Mouse (Mus musculus) thymus, adult 2 months (tissue): ENCODE results near the gene Sipa1l1.

Experiments
- CTCF ChIP-seq: fragments of 200-500 bp; IDR thresholded peaks from 2 replicates; pipeline ENCODE4 v1.5.1; 2012; ENCODE audit warnings: mild to moderate bottlenecking, control low read depth, low read length, moderate library complexity, borderline replicate concordance; ENCODE audit not compliant: control insufficient read depth, poor library complexity, insufficient read depth; ENCODE audit errors: extremely low read depth
- POLR2A ChIP-seq: fragments of 200-500 bp; IDR thresholded peaks from 2 replicates; pipeline ENCODE4 v1.6.1; 2012; ENCODE audit warnings: mild to moderate bottlenecking, low read length, control low read depth, moderate library complexity; ENCODE audit not compliant: control insufficient read depth, poor library complexity, insufficient read depth; ENCODE audit errors: extremely low read depth

- TF ChIP-seq POLR2A: no peak
- no peak for TF ChIP-seq CTCF
These were observed 14.6 kb upstream of the Sipa1l1 start for GRCm38 (mm10) chr12:82154527-82154926.
